Mouse (Mus musculus) layer of hippocampus, adult 8-10 months (tissue): ENCODE results near the gene Ap1s3. TPM values are rescaled to one million over a fixed set of nuclear protein-coding genes. Genes with fewer than 3 reads are reported as not detected.
"Not testable (repeated sequence)": the region's sequence is repeated elsewhere in the genome, so short reads cannot be mapped to it uniquely, and the experiment has no call there.

Experiments
- DNase-seq, 2 experiments: peaks; one replicate each; pipeline ENCODE4 v3.0.0; 2022; ENCODE audit warnings: low spot score in 2 of 2
- total RNA-seq, 4 experiments: library from RNA; stranded (reverse); gene quantifications; 2 replicates each; pipeline ENCODE4 v1.2.4; 2022

The Ap1s3 gene
- total RNA-seq, 4 experiments from 2014 or later: 1.7 to 2.9 (median 1.8) TPM

DNA sequence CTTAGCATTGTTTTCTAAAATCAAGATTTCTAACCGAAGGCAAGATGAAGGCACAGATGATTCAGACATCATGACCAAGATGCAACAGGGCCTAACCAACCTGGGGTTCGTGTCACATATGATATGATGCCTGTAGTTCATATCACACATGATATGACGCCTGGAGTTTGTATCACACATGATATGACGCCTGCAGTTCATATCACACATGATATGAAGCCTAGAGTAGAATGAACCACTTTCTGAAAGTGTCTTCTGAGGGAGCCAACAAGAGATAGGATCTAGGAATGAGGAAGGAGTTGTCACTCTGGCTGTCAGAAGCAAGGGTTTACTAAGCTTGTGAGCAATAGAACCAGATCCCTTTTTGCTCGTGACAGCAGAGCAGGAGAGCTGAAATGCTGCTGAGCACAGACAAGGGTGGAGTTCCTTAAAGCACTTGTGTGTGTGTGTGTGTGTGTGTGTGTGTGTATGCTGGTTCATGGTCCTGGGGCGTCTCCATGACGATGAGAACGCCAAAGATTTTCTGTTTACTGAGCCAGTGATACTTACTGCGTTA, 2.3 kb downstream of the Ap1s3 start:
- DNase-seq: no peak

DNA sequence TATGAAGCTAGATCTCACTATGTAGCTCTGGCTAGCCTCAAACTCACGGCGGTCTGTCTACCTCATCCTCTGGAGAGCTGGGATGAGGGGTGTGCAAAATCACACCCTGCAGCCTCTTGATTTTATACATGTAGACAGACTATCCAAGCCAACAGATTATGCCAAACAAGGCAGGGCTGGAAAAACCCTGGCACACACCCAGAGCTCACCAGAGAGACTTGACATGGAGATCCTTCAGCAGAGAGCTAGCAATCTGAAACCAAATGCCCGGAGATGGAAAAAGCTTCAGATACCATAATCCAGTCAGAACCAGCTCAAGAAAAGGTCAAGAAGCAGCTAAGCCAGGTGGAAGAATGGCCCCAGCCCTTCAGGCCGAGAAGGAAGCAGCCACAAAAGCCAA, 6.9 kb downstream of the Ap1s3 start:
- no peak for DNase-seq

DNA sequence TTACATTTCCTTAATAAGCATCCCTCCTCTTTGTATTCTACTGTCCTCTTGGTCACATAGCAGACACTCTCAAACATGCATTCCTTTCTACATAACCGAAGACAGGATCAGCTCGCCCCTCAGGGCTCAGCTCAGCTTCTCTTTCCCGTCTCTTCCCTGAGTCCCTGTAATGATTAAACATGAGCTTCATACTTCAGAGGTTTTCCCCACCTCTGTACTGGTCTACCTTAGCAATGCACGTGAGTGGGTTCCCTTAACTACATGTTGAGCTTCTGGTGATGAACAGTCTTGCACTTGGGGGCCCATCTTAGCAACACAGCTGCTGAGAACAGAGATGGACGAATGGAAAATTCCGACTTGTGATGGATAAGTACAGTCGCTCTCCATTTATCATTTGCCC, 12.2 kb downstream of the Ap1s3 start:
- no peak for DNase-seq

DNA sequence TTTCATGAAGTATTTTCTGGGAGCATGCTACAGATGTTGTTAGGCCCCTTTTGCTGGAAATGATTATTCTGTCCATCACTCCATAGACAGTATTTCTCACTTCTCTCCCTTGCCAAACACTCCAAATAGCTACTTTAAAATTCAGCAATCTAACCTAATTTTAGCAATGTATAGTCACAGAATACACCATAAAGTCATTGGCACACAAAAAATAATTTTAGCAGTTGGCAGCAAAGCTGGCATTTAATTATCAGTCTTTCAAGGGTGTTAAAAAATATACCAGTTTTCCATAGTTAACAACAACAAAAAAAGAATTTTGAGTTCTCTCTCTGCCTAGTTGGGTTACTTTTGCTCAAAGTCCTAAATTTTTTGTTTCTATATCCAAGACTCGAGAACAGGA, 14.4 kb downstream of the Ap1s3 start:
- no peak for DNase-seq

DNA sequence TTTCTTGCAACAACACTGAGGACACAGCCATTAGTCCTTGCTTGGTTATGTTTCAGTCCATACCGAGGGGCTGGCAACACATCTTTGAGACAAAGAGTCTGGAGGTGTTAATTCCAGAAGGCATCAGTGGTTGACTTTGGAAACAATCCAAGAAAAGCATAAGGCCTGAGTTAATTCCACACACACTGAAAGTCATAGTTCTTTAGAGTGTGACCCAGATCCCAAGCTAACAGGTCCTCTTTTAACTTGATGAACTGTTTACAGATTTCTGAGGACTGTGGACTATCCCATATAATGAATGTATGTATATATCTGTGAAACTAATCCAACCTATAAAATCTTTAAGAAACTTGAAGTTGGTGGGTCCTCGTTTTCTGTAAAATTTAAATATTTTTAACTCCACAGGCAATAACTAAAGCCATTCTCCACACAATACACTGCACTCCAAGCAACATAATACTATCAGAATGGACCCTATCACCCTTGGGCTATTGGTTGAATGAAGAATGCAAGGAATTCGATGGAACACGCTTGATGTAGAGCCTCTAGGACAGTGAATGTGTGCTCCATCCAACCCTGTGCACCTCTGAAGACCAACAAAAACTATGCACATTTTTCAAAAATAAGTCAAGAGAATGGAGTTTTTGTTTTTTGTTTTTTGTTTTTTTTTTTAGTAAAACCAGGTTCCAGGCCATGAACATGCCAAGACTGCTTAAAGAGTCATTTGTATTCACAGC, 15.8 kb downstream of the Ap1s3 start:
- DNase-seq: no peak

DNA sequence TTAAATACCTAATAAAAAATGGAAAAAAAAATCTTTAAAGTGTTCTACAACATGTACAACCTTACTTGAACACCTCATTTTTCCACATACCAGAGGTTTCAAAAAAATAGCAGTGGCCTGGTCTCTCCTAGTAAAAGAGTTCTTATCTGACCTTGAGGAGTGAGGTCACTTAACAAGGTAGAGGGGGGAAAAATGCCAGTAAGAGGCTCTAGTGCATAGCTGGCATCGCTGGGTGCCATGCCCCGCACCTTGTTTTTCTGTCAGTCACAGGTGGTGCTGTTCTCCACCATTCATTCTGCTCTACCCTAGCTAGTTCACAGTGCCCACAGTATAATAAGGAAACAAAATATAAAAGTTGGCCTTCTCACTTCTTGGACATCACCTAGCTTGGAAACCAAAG, 16.8 kb downstream of the Ap1s3 start:
- no peak for DNase-seq

DNA sequence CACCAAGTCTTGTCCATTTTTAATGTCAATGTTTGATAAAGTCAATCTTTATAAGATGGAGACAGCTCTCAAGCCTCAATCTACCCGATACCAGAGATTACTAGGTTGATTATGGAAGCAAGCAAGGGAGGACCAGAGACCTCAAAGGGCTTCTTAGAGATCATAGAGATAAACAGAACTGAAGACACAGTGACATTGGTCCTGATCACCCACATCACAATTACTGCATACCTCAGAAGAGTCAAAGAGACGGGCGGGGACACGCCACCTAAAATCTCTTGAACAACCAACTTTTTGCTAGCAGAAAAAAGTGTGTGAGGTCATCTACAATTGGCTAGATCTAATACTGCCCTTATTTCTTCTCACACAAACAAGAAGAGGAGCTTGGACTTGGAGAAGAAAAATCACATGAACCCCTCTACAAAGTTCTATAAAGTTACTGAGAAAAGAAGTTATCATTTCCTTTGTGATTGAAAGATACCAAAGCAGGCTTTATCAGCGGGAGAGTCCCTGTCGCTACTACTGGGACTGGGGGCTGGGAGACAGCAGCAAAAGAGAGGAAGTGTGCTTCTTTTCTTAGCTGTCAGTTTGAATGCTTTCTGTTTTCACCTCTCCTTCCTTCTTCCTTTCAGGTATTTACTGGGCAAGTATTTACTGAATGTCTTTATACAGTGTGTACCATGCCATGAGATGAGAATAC, 28.2 kb downstream of the Ap1s3 start:
- no peak for DNase-seq

DNA sequence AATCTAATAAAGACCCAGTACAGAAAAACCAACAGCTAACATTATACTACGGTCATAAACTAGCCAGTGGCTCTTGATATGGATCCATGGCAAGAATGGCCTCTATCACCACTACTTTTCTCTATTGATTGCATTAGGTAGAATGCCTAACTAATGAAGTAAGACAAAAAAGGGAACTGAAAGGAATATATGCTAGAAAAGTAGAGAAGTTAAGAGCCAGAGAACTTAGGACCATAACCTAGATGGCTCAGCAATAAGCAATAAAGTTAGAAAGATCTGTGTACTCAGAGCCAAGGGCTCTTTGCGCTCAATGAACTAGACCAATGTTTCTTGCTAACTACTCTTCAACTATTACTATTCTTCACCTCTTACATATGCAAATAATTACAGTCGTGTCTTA, 29.1 kb downstream of the Ap1s3 start:
- DNase-seq: no peak

DNA sequence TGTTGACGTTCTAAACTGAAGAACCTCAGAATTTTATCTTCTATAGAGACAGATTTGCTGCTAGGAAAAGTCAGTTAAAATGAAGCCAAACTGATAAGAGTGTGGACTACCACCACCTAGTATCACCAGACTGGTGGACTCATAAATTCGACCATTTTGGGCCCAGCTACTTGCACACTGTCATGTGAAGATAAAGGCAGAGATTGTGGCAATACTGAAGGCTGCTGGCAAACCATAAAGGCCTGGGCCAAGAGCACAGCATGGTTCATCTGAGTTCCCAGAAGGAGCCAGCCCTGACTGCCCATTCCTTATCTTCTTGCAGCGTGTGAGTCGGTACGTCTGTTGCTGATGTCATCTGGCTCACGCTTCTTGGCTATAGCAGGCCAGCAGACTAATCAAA, 30.4 kb downstream of the Ap1s3 start:
- no peak for DNase-seq

DNA sequence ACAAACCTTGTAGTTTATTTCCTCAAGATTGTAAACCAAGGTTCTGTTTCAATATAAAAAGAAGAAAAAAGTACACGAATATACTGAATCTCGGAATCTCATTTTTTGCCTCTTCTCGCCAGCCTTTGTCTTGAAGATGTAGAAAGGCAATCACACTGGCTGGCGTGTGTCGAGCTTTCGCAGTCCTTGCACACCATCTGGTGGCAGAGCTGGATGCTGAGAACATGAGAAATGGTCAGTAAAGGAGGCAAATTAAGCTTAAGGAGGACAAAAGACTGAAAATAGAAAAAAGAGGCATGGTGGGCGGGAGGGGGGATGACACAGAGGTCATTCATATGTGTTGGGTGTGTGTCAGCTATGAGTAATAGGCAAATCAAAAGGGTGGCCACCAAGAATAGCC, 31.6 kb downstream of the Ap1s3 start:
- DNase-seq: peak; percentile 52 to 76

DNA sequence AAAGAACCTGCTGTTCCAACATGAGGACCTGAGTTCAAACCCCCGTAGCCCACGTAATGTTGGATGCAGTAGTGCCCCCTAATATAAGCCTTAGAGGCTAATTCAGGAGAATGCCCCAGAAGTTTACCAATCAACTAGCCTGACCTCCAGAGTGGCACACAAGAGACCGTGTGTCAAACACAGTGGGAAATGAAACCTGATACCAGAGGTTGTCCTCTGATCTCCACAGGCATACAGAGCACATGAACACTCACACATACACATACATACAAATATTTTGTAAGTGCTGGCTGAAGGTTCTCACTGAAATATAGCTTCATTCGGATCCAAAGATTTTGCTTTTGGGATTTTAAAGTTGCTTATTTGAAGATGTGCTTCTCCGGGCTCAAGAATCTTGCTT, 32.1 kb downstream of the Ap1s3 start:
- no peak for DNase-seq

DNA sequence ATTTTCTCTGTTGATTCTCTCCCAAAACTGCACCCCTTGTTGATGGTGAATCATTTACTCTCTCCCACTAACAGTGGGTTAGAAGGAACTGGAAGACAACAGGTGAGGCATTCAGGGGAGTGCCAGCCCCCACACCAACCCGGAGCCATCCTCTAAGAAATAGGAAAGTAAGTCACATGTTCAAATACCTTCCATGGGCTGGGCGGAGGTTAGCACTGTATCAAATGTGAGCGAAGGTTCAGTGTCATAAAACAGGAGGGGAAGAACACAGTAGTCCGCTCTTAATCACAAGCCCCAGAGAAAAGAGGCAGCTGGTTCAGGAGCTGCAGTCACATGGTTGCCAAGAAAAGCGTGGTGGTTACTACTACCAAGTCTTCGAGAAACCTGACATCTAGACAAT, 32.7 kb downstream of the Ap1s3 start:
- DNase-seq: no peak

DNA sequence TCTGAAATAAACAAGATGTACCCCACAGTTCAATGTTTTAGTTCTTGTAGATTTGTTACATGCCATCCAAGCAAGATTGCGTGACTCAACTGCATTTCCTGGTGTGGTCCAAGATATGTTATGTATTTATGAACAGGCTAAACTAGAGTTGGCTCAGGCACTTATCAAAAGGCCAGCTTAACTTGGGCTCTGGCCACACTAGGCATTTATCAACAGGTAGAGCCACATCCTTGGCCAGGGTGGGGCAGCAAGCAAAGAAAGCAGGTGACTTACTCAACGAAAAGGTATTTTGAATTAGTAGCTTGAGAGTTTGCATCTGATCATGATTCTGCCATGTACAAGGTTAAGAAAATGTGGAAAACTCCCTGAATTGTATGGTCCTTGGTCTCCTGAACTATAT, 34.0 kb downstream of the Ap1s3 start:
- DNase-seq: no peak

DNA sequence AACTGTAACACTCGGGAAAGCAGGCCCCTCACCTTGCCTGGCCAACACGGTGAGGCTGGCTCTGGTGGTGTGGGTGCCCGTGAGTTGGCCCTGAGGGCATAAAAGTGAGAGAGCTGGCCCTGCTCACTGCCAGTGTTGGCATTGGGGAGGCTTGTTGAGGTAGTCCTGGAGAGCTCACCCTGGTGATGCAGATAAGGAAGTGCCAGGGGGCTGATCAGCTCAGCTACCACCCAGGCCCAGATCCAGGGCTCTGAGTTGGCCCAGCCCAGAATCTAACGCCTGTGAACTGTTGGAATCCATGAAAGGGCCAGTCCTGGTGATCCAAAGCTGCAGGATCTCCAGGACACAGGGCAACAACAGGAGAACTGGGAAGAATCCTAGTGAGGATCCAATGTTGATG, 40.3 kb downstream of the Ap1s3 start:
- DNase-seq: no peak

DNA sequence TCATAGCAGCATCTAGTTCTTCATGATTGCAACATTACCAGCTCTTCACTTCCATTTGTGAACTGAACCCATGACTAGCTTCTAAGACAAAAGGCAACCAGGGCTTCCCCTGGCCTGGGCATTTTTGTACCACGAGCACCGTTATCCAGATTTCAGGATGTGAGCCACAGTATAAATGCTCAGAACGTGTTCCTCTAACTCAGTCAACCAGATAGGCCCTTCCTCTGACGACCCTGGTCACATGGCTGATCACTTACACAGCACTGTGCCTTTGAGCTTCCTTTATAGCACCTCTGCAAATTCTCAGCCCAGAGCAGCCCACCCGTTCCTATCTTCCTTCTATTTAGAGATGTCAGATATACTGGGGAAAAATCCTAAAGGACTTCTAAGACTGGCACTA, 42.0 kb downstream of the Ap1s3 start:
- DNase-seq: no peak

DNA sequence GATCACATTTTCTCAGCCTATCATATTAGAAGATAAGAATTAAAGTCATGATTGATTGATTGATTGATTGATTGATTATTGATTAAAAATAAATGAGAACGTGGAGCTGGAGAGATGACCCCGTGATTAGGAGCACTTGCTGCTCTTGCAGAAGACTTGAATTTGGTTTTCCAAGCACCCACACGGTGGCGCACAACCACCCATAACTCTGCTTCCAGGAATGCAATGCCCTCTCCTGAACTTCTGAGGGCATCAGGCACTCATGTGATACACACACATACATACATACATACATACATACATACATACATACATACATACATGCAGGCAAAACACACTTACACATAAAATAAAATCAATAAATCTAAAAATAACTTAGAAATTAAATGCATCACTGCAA, 45.6 kb downstream of the Ap1s3 start:
- DNase-seq: no peak

DNA sequence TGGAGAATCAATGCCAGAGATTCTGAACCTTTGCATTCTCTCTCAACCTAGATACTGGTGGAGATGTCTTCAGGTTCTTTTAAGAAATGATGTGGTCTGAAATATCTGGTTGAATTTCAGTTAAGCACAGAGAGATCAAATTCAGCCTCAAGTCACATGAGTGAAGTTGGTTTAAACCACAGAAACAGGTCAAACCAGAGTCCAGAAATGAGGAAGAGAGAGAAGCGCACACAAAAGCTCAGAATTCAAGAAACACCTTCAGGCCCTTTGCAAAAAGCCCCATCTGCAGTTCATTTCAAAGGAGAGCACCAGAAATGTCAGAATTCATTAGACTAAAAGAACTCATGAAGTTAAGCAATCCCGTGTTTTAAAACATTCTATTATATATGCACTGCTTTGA, 52.3 kb downstream of the Ap1s3 start:
- DNase-seq: no peak

DNA sequence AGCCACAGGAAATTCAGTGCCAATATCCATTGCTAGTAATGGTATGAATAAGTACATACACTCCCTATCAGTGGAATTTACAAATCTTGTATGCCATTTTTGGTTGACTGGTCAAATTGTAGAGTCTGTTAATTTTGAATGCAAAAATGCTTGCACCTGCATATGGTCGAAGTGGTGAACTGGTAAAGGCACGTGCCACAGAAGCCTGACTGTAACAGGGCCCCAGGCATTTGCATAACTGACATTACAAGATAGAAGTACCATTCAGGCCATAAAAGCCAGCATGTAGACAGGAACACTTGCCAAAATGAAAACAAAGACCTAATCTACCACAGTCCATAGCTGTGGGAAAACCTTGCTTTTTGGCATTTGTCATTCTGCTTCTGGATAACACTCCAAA, 55.3 kb downstream of the Ap1s3 start:
- DNase-seq: no peak

DNA sequence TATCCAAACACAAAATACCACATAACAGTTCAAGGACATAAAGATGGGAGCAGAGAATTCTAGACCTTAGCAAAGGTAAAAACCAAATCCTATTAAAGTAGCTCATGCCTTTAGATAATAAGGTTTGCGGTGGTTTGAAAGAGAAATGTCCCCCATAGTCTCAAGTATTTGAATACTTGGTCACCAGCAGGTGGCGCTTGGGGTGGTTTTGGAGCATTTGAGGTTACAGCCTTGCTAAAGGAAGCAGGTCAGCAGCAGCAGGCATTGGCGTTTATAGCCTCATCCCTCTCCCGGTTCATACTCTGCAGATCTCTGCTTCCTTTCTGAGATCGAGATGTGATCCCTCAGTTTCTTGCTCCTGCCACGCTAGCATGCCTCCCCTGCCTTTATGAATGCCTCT, 57.3 kb downstream of the Ap1s3 start:
- no peak for DNase-seq

DNA sequence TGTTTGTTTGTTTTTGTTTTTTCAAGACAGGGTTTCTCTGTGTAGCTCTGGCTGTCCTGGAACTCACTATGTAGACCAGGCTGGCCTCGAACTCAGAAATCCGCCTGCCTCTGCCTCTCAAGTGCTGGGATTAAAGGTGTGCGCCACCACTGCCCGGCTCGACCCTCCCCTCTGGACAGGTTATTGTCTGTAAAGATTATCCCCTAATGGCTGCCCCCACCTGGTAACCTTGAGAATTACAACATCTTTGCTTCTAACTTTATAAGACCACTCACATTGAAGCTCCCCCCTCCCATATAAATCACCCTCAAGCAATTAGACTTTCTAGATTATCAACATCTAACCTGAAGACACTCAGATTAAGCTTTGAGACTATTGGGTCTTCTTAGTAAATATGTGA, 60.5 kb downstream of the Ap1s3 start:
- not testable (repeated sequence) for DNase-seq

DNA sequence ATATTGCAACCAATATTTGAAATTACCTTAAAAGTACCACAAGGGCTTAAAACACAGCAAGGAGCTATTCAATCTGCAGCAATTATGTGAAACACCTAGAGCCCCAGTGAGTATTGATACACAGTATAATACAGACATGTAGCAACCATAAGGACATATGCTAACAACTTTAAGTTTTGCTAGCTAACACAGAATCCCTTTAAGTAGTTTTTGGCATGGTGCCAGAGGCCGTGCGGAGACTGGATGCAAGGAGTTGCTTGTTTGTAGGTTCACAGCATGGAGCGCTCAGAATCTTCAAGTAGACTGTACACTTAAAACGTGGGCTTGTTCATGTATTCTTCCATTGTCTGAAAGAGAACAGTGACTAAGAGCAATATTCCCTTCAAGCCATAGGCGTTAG, 62.9 kb downstream of the Ap1s3 start:
- not testable (repeated sequence) for DNase-seq

DNA sequence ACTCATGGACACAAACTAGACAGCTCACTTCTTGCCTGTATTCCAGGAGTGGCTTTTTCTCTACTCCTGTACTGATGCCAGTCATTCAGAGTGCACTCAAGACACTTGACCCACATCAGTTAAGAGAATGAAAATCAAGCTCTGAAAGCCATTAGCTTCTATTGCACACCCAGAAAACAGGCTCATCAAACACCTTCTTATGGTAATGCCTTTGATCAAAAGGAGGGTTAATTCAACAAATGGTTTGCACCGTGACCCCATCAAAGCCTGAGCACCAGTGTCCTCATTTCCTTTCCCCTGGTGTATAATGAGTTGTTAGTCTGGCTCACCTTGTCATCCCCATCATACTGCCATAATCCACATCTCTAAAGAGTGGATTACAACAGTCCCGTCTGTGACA, 69.3 kb downstream of the Ap1s3 start:
- DNase-seq: no peak
